Mouse (Mus musculus) forebrain, embryonic 16.5 days (tissue): ENCODE measurements around the gene Cemip. TPM values are rescaled to one million over a fixed set of nuclear protein-coding genes. Genes with fewer than 3 reads are reported as not detected.
A peak's percentile ranks its signal among the peaks of the same experiment; 100 is the strongest.

Source experiments
- ATAC-seq: fragments of 200-750 bp; cut with Nextera tagmentation; 2 replicates; pipeline ENCODE4 v1.8.0; 2017; ENCODE audit warnings: mild to moderate bottlenecking, moderate library complexity
- H3K27ac ChIP-seq: fragments of 300-500 bp; sonication (generic); 2 replicates; pipeline ENCODE4 v1.5.1; 2014; ENCODE audit warnings: low read length, control low read depth
- H3K27me3 ChIP-seq: fragments of 300-500 bp; sonication (generic); replicated peaks from 2 replicates; pipeline ENCODE4 v1.6.1; 2014; ENCODE audit warnings: low read length; ENCODE audit not compliant: control insufficient read depth, insufficient read depth
- H3K36me3 ChIP-seq: fragments of 300-500 bp; sonication (generic); 2 replicates; pipeline ENCODE4 v1.6.1; 2014; ENCODE audit not compliant: control insufficient read depth, insufficient read depth
- H3K4me1 ChIP-seq: fragments of 300-500 bp; sonication (generic); replicated peaks from 2 replicates; pipeline ENCODE4 v1.6.1; 2014; ENCODE audit warnings: low read length; ENCODE audit not compliant: control insufficient read depth, insufficient read depth
- H3K4me2 ChIP-seq: fragments of 300-500 bp; sonication (generic); 2 replicates; pipeline ENCODE4 v1.6.1; 2014; ENCODE audit warnings: mild to moderate bottlenecking, low read length, control low read depth
- H3K4me3 ChIP-seq: fragments of 300-500 bp; sonication (generic); replicated peaks from 2 replicates; pipeline ENCODE4 v1.5.1; 2014; ENCODE audit warnings: mild to moderate bottlenecking, low read length, control low read depth
- H3K9ac ChIP-seq: fragments of 300-500 bp; sonication (generic); replicated peaks from 2 replicates; pipeline ENCODE4 v1.6.1; 2014; ENCODE audit warnings: low read depth, low read length, control low read depth
- H3K9me3 ChIP-seq: fragments of 300-500 bp; sonication (generic); 2 replicates; pipeline ENCODE4 v1.6.1; 2016; ENCODE audit warnings: low read length; ENCODE audit not compliant: control insufficient read depth
- WGBS: fragments of 180-500 bp; shearing (Covaris S2); extraction: QIAGEN DNeasy Blood & Tissue Kit; methylation state at CpG from one replicate; pipeline ENCODE4 v1.1.7; 2014; 5-methylcytosine and 5-hydroxymethylcytosine counted together
- polyA plus RNA-seq: library from polyadenylated mRNA; unstranded; fragments of >200 nt; fragmentation: Nextera tagmentation; extraction: Ambion mirVana; gene quantifications from 2 replicates; pipeline ENCODE4 v1.2.1, GENCODE M21; 2015

The Cemip gene
- polyA plus RNA-seq, 1 experiment from 2014 or later, result 0.60 TPM

DNA sequence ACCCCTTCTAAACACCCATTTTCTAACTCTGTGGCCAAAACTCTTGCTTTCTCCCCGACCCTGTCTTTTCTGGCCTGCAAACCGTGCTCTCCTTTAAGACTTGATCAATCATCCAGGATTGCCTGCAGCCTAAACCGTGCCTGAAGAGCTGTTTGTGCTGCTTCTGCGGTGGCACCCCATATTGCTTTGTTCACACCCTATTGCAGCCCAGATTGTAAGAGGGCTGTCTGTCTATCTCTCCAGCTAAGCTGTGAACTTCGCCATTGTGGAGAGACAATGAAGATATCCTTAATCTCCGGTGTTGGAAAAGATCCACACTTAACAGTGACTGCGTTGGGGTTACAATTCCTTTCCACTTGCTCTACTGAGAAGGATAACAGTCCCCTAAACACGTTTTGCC lies 12.0 kb downstream of the Cemip start:
- Histone ChIP-seq H3K36me3 (no peaks in the 10 kb centered on the region), H3K9ac (no peak overlapping the region), H3K9me3 (no peaks in the 10 kb centered on the region), H3K27ac (no peak overlapping the region), H3K27me3 (no peaks in the 10 kb centered on the region), H3K4me2 (no peak overlapping the region), H3K4me1 (no peaks in the 10 kb centered on the region; the same call in 1 of the 2 replicates), H3K4me3 (no peak overlapping the region)
- ATAC-seq, result peak; percentile 71; the same call in 1 of the 2 replicates
- 52% methylated on average over 8 of the region's 8 CpGs for WGBS

GRCm38 (mm10) chr7:84073856-84074255 lies 12.4 kb downstream of the Cemip start:
- H3K27ac ChIP-seq, result no peak overlapping the region
- H3K9ac ChIP-seq, result no peak overlapping the region
- H3K9me3 ChIP-seq, result no peaks in the 10 kb centered on the region
- WGBS, result 76% methylated on average over 3 of the region's 3 CpGs
- no peaks in the 10 kb centered on the region; the same call in 1 of the 2 replicates for H3K4me1 ChIP-seq
- H3K4me3 ChIP-seq, result no peak overlapping the region
- no peak overlapping the region for H3K4me2 ChIP-seq
- no peak for ATAC-seq
- no peaks in the 10 kb centered on the region for H3K27me3 ChIP-seq
- no peaks in the 10 kb centered on the region for H3K36me3 ChIP-seq

DNA sequence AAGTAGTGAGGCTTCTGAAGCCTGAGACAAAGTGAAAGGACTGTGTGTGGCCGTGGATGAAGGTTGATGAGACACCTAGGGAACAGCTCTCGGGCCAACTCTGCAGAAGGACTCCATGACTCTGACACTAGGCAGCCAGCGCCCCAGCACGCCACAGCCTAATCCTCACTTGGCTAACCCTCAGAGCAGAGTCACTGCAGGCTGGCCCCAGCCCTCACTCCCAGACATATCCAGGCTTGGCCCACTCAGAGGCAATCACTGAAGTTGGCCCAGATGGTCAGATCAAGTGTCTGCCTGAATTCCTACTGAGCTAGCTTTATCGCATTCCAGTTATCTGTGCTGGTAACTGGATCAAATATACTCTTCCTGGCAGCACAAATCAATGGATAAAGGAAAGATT lies 17.4 kb downstream of the Cemip start:
- H3K4me1 ChIP-seq, result no peaks in the 10 kb centered on the region; the same call in 1 of the 2 replicates
- WGBS, result 71% methylated on average over 5 of the region's 5 CpGs
- no peak overlapping the region for H3K27ac ChIP-seq
- H3K9me3 ChIP-seq, result no peaks in the 10 kb centered on the region
- H3K27me3 ChIP-seq, result no peaks in the 10 kb centered on the region
- no peaks in the 10 kb centered on the region for H3K36me3 ChIP-seq
- H3K4me3 ChIP-seq, result no peak overlapping the region
- no peak for ATAC-seq
- no peak overlapping the region for H3K9ac ChIP-seq
- no peak overlapping the region for H3K4me2 ChIP-seq

DNA sequence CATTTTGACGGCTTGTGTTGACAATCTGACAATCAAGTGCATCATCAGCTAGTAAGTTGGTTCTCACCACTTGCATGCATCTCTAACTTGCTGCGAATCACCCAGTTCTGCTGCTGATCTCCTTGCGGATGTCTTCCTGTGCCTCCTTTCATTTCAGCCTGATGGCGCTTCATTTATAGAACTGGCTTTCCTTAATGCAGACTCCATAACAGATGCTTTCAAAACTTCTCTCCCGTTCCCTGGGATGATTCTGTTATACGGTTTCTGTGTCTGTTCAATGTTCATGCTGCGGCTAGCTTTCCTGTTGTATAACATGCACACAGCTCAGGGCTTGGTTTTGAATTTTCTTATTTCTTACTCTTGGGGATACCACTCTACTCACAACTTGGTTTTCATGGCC lies 26.5 kb downstream of the Cemip start:
- WGBS, result 92% methylated on average over 7 of the region's 7 CpGs
- no peaks in the 10 kb centered on the region for H3K9me3 ChIP-seq
- H3K4me3 ChIP-seq, result no peak overlapping the region
- no peak overlapping the region for H3K4me2 ChIP-seq
- H3K9ac ChIP-seq, result no peak overlapping the region
- H3K27me3 ChIP-seq, result no peaks in the 10 kb centered on the region
- H3K4me1 ChIP-seq, result no peaks in the 10 kb centered on the region
- ATAC-seq, result no peak
- no peak overlapping the region for H3K27ac ChIP-seq
- no peaks in the 10 kb centered on the region for H3K36me3 ChIP-seq

DNA sequence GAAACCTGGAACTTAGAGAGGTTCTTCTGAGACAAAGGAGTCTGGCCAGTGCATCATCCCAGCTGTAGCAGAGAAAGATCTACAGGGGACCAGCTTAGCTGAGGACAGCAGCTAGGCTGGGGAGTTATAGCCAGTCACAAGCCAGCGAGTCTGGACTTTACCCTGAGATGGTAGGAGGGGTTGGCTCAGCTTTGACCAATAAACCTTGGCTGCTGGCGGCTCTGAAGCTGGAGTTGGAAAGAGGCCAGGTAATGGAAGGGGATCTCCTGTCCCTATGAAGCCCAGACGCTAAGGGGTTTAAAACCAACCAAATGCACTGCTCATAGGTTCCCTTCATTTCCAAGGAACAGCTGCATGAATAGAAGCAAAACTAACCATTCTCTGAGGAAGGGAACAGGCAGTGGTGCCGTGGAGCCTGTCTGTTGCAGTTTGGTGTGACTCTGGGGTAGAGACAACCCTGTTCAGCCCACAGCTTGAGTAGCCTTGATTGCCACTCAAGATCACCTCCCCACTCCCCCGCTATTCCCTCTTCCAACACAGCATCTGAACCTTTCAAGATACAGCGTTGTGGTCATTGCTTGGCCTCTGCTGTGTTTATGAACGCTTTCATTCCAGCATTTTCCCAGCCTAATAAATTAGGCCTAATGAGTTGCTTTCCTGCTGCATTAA lies 30.2 kb downstream of the Cemip start:
- no peaks in the 10 kb centered on the region for H3K27me3 ChIP-seq
- no peak overlapping the region for H3K4me2 ChIP-seq
- no peak for ATAC-seq
- H3K36me3 ChIP-seq, result no peaks in the 10 kb centered on the region
- no peaks in the 10 kb centered on the region for H3K9me3 ChIP-seq
- no peak overlapping the region for H3K27ac ChIP-seq
- WGBS, result 66% methylated on average over 7 of the region's 7 CpGs
- no peaks in the 10 kb centered on the region for H3K4me1 ChIP-seq
- no peak overlapping the region for H3K4me3 ChIP-seq
- no peak overlapping the region for H3K9ac ChIP-seq

GRCm38 (mm10) chr7:84053856-84054255 lies 32.4 kb downstream of the Cemip start:
- H3K27ac ChIP-seq, result no peak overlapping the region
- H3K9ac ChIP-seq, result no peak overlapping the region
- no peaks in the 10 kb centered on the region for H3K4me1 ChIP-seq
- no peak overlapping the region for H3K4me3 ChIP-seq
- H3K36me3 ChIP-seq, result no peaks in the 10 kb centered on the region
- H3K9me3 ChIP-seq, result no peaks in the 10 kb centered on the region
- no peak for ATAC-seq
- H3K4me2 ChIP-seq, result no peak overlapping the region
- WGBS, result 89% methylated on average over 7 of the region's 7 CpGs
- H3K27me3 ChIP-seq, result no peaks in the 10 kb centered on the region

GRCm38 (mm10) chr7:84051423-84051822 lies 34.9 kb downstream of the Cemip start:
- H3K27me3 ChIP-seq, result no peaks in the 10 kb centered on the region
- no peak overlapping the region for H3K4me3 ChIP-seq
- no peaks in the 10 kb centered on the region for H3K4me1 ChIP-seq
- ATAC-seq, result no peak
- no peak overlapping the region for H3K27ac ChIP-seq
- H3K9me3 ChIP-seq, result no peaks in the 10 kb centered on the region
- H3K4me2 ChIP-seq, result no peak overlapping the region
- H3K9ac ChIP-seq, result no peak overlapping the region
- WGBS, result 91% methylated on average over 4 of the region's 4 CpGs
- no peaks in the 10 kb centered on the region for H3K36me3 ChIP-seq

DNA sequence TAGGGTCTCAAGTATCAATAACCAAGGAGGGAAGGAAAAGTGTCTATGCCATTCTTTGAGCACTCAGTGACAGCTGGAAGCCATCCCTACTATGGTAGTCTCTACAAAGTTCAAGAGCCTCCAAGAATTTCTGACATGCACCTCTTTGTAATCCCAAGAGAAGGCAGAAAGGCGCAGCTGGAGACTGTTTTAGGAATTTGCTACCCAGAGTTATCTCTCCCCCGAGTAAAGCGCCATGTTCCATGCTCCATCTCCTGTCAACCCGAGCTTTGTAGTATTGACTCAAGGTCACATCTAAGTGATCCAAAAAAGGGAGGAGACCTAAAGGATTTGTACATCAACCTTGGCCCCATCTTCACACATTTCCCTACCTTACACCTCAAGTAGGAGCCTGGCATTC lies 40.8 kb downstream of the Cemip start:
- Histone ChIP-seq H3K4me1 (no peaks in the 10 kb centered on the region), H3K27ac (no peak overlapping the region), H3K4me3 (no peak overlapping the region), H3K36me3 (no peaks in the 10 kb centered on the region), H3K4me2 (no peak overlapping the region), H3K9ac (no peak overlapping the region), H3K27me3 (no peaks in the 10 kb centered on the region), H3K9me3 (no peaks in the 10 kb centered on the region)
- ATAC-seq, result no peak
- 87% methylated on average over 4 of the region's 4 CpGs for WGBS

DNA sequence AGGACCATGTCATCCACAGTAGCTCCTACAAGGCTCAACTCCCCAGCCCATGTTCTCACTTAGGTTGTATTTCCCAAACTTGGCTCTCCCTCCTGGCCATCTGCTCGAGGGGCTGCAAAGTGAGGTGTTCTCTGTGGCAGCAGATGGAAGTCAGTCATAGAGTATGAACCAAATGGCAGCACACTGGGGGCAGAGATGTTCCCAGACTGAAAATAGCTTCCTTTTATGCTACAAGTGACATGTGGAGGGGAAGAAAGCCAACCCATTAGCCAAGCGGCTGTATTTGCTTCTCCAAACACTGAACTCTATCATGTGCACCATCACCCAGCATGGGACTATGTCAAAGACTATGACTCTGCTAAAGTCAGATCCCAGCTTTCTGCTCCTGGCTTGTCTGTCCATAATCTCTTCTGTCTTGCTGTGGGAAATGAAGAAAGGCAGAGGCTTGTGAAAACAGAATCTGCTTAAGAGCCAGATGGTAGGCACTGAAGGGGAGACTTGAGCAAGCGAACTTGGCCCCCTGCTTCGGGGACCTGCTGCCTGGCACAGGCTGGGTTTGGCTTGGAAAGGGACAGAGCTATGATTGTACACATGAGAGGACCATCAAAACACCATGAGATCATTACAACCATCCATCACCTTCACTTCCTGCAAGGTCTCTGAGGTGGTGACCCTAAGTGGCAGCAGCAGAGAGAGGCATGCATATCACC lies 41.6 kb downstream of the Cemip start:
- Histone ChIP-seq H3K27ac (no peak overlapping the region), H3K4me3 (no peak overlapping the region), H3K4me2 (no peak overlapping the region), H3K27me3 (no peaks in the 10 kb centered on the region), H3K4me1 (no peaks in the 10 kb centered on the region), H3K9me3 (no peaks in the 10 kb centered on the region), H3K36me3 (no peaks in the 10 kb centered on the region), H3K9ac (no peak overlapping the region)
- peak; percentile 63; the same call in 1 of the 2 replicates for ATAC-seq
- 59% methylated on average over 4 of the region's 4 CpGs for WGBS
